Mouse (Mus musculus): Measurements from ENCODE around the gene Mb. TPM values are rescaled to one million over a fixed set of nuclear protein-coding genes. Genes with fewer than 3 reads are reported as not detected.

Mb gene
- total and polyA plus RNA-seq, 2 experiments from 2014 or later = 0.66 to 0.69 TPM

DNA sequence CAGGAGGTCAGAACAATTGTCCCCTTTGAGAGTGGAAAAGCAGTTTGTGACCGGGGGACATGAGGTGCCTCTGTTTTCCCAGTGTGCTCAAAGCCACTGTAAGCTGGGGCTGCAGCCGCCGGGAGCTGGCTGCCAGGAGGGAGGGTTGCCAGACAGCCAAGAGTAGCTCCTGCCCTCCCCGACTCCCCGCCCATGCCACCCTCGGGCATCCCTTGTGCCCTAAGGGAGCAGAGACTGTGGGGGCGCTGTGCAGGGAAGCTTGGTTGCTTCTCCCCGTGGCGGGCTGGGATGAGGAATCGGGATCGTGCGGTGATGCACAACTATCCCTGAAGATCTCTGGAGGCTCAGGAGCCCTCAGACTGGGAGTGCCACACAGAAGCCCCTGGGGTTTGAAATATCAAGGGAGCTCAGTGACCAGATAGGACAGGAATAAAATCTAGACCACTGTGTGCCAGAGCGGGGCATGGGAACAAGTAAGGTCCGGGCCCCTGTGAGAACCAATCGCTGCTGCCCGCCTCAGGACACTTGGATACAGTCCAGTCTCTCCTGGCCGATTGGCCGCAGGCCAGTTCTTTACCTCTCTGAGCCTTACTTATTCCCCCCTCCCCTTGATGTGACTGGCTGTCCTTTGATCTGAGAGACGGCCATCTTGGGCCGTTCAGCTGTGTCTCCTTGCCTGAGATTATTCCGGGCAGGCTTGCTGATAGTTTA is 51.4 kb downstream of the Mb start:
- no peaks in the 10 kb centered on the region for H3K9me3 ChIP-seq (ENCODE audit: low read length)
- DNase-seq (ENCODE audit: low spot score) (peak; percentile 47), ATAC-seq (ENCODE audit: low FRiP score) (no peak)
- H3K9ac ChIP-seq (replicated peaks; ENCODE audit: low read length, poor library complexity, severe bottlenecking) = no peak overlapping the region
- peak; percentile 48 for TF ChIP-seq CTCF (IDR thresholded peaks at IDR 0.05)
- peak overlapping the region; percentile 7; the same call in 1 of the 2 replicates for H3K4me2 ChIP-seq (ENCODE audit: low read depth, low read length, poor library complexity, severe bottlenecking)
- WGBS = 43% methylated on average over 21 of the region's 21 CpGs
- no peaks in the 10 kb centered on the region for H3K4me1 ChIP-seq (ENCODE audit: insufficient read depth, low read length)
- no peak overlapping the region for H3K27ac ChIP-seq (ENCODE audit: low read depth, low read length)
- H3K36me3 ChIP-seq (ENCODE audit: insufficient read depth, low read length) = no peaks in the 10 kb centered on the region
- H3K27me3 ChIP-seq (ENCODE audit: insufficient read depth, low read length) = no peaks in the 10 kb centered on the region
- no peak overlapping the region for H3K4me3 ChIP-seq (ENCODE audit: low read depth, low read length)

DNA sequence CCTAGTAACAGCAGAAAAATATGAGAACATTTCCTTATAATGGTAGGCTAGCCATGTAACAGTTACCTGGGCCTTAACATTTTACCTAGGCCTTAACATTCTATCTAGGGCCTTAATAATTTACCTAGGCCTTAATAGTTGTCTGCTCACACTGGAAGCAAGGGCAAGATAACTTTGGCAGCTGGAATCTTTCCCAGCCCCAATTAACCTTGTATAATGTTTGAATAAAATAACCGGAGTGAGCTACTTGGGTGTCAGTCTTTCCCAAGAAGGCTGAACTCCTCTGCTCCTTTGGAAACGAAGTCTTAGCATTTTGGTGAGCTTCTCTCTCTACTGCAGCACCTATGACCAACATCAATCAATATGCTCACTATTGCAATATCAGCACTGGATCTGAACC is 52.4 kb downstream of the Mb start:
- no peaks in the 10 kb centered on the region for H3K9me3 ChIP-seq (ENCODE audit: low read length)
- no peak overlapping the region for H3K4me3 ChIP-seq (ENCODE audit: low read depth, low read length)
- WGBS = 79% methylated on average over 2 of the region's 2 CpGs
- ATAC-seq (ENCODE audit: low FRiP score) (no peak), DNase-seq (ENCODE audit: low spot score) (no peak)
- H3K4me2 ChIP-seq (ENCODE audit: low read depth, low read length, poor library complexity, severe bottlenecking) = no peak overlapping the region
- H3K9ac ChIP-seq (replicated peaks; ENCODE audit: low read length, poor library complexity, severe bottlenecking) = no peak overlapping the region
- no peaks in the 10 kb centered on the region for H3K36me3 ChIP-seq (ENCODE audit: insufficient read depth, low read length)
- no peak for TF ChIP-seq CTCF (IDR thresholded peaks at IDR 0.05)
- no peaks in the 10 kb centered on the region for H3K27me3 ChIP-seq (ENCODE audit: insufficient read depth, low read length)
- no peaks in the 10 kb centered on the region for H3K4me1 ChIP-seq (ENCODE audit: insufficient read depth, low read length)
- no peak overlapping the region for H3K27ac ChIP-seq (ENCODE audit: low read depth, low read length)

DNA sequence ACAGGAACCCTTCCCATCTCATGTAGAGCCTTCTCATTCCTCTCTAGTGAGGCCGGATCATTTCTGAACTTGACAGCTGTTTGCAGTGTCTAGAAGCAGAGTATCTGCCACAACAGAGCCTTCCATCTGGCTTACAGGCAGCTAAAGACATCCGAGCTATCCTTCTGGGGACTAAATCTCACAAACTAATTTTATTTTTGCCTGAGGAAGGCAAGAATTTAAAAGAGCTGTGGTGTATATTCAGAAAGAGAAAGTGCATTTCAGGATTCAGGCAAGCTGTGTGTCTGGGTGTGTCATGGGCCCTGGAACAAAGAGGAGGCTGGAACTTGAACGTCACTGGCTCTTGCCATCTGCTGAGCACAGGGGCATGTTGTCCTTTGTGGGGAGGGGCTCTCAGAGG is 56.1 kb downstream of the Mb start:
- ATAC-seq (ENCODE audit: low FRiP score) = no peak
- H3K4me2 ChIP-seq (ENCODE audit: low read depth, low read length, poor library complexity, severe bottlenecking) = no peak overlapping the region
- H3K9ac ChIP-seq (replicated peaks; ENCODE audit: low read length, poor library complexity, severe bottlenecking) = no peak overlapping the region
- no peak overlapping the region for H3K4me3 ChIP-seq (ENCODE audit: low read depth, low read length)
- H3K36me3 ChIP-seq (ENCODE audit: insufficient read depth, low read length) = no peaks in the 10 kb centered on the region
- H3K9me3 ChIP-seq (ENCODE audit: low read length) = no peaks in the 10 kb centered on the region
- no peak for TF ChIP-seq CTCF (IDR thresholded peaks at IDR 0.05)
- DNase-seq (ENCODE audit: low spot score) = no peak
- H3K27me3 ChIP-seq (ENCODE audit: insufficient read depth, low read length) = no peaks in the 10 kb centered on the region
- 84% methylated on average over 3 of the region's 3 CpGs for WGBS
- H3K27ac ChIP-seq (ENCODE audit: low read depth, low read length) = no peak overlapping the region
- no peaks in the 10 kb centered on the region for H3K4me1 ChIP-seq (ENCODE audit: insufficient read depth, low read length)

DNA sequence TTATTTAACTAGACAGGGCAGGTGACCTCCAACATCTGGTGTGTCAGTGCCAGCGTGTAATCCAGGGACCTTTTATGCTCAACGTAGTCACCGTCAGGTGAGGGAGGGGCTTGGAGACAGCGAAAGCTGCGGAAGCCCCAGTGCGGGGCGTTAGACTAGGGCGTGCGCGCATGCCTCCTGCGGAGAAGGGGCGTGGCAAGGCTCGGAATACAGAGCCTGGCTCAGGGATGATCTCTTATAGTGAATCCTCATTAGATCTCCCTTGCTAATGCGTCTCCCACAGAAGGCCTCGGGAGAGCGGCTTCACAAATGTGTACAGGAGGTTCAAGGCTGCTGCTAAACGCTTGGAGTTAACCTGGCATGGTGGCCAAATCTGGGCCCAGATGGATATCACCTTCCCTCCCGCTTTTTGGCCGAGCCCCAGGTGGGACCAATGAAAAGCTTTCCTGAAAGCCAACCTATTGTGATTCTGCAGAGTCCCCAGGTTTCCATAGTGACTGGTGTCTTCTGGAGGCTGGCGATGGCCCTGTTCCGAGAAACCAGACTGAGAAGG is 62.9 kb downstream of the Mb start:
- Histone ChIP-seq H3K4me3 (ENCODE audit: low read depth, low read length) (peak overlapping the region; percentile 8; the same call in 1 of the 2 replicates), H3K36me3 (ENCODE audit: insufficient read depth, low read length) (no peaks in the 10 kb centered on the region), H3K27ac (ENCODE audit: low read depth, low read length) (peak overlapping the region; percentile 75), H3K9ac (replicated peaks; ENCODE audit: low read length, poor library complexity, severe bottlenecking) (peak overlapping the region; percentile 20), H3K9me3 (ENCODE audit: low read length) (no peaks in the 10 kb centered on the region), H3K27me3 (ENCODE audit: insufficient read depth, low read length) (no peaks in the 10 kb centered on the region), H3K4me1 (ENCODE audit: insufficient read depth, low read length) (no peaks in the 10 kb centered on the region), H3K4me2 (ENCODE audit: low read depth, low read length, poor library complexity, severe bottlenecking) (peak overlapping the region; percentile 40)
- no peak for TF ChIP-seq CTCF (IDR thresholded peaks at IDR 0.05)
- ATAC-seq (ENCODE audit: low FRiP score) (peak; percentile 94), DNase-seq (ENCODE audit: low spot score) (peak; percentile 88)
- 1% methylated on average over 21 of the region's 21 CpGs for WGBS

DNA sequence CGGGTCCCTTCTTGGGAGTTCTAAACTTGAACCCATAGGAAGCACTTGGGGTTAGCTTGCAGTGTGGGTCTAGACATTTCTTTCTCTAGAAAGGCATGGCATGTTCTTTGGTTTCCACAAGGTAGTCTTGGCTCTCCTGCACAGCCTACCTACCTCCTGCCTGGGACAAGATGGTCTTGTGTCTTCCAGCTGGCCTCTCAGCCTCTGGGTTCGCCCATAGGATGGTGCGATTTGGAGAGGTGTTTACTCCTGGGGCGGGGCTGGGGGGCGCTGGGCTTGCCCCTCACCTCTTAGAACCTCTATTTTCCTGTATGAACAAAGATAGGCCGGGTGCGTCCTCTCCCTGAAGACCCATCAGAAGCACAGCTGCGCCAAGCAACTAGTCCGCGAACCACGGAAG is 63.3 kb downstream of the Mb start:
- H3K9me3 ChIP-seq (ENCODE audit: low read length) = no peaks in the 10 kb centered on the region
- 16% methylated on average over 11 of the region's 11 CpGs for WGBS
- H3K4me2 ChIP-seq (ENCODE audit: low read depth, low read length, poor library complexity, severe bottlenecking) = peak overlapping the region; percentile 40
- H3K27ac ChIP-seq (ENCODE audit: low read depth, low read length) = peak overlapping the region; percentile 75
- TF ChIP-seq CTCF (IDR thresholded peaks at IDR 0.05) = no peak
- H3K9ac ChIP-seq (replicated peaks; ENCODE audit: low read length, poor library complexity, severe bottlenecking) = peak overlapping the region; percentile 20; the same call in 1 of the 2 replicates
- no peaks in the 10 kb centered on the region for H3K36me3 ChIP-seq (ENCODE audit: insufficient read depth, low read length)
- H3K4me1 ChIP-seq (ENCODE audit: insufficient read depth, low read length) = no peaks in the 10 kb centered on the region
- no peaks in the 10 kb centered on the region for H3K27me3 ChIP-seq (ENCODE audit: insufficient read depth, low read length)
- DNase-seq (ENCODE audit: low spot score) = no peak
- ATAC-seq (ENCODE audit: low FRiP score) = peak; percentile 11; the same call in 1 of the 2 replicates
- peak overlapping the region; percentile 8; the same call in 1 of the 2 replicates for H3K4me3 ChIP-seq (ENCODE audit: low read depth, low read length)

DNA sequence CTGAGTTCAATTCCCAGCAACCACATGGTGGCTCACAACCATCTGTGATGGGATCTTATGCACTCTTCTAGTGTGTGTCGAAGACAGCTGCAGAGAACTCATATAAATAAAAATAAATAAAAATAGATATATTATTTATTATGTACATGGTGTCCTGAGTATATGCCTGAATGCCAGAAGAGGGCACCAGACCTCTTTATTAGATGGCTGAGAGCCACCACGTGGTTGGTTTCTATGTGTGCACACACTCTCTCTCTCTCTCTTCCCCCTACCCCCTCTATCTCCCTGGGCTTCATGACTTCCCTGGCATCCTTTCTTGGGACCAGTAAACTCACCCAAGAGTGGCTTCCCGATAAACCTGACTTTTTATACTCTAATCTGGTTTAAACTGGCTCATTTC is 67.7 kb downstream of the Mb start:
- H3K4me2 ChIP-seq (ENCODE audit: low read depth, low read length, poor library complexity, severe bottlenecking) = no peak overlapping the region
- WGBS = 50% methylated on average over 3 of the region's 3 CpGs
- no peaks in the 10 kb centered on the region for H3K27me3 ChIP-seq (ENCODE audit: insufficient read depth, low read length)
- no peak for ATAC-seq (ENCODE audit: low FRiP score)
- H3K9ac ChIP-seq (replicated peaks; ENCODE audit: low read length, poor library complexity, severe bottlenecking) = no peak overlapping the region
- no peak overlapping the region for H3K27ac ChIP-seq (ENCODE audit: low read depth, low read length)
- H3K4me1 ChIP-seq (ENCODE audit: insufficient read depth, low read length) = no peaks in the 10 kb centered on the region
- no peaks in the 10 kb centered on the region for H3K9me3 ChIP-seq (ENCODE audit: low read length)
- TF ChIP-seq CTCF (IDR thresholded peaks at IDR 0.05) = peak; percentile 70
- DNase-seq (ENCODE audit: low spot score) = peak; percentile 74
- H3K36me3 ChIP-seq (ENCODE audit: insufficient read depth, low read length) = no peaks in the 10 kb centered on the region
- no peak overlapping the region for H3K4me3 ChIP-seq (ENCODE audit: low read depth, low read length)

All from midbrain, postnatal 0 days (tissue).